Mouse (Mus musculus): ENCODE results near the gene Nbl1.

GRCm38 (mm10) chr4:139034942-139035341 lies 57.9 kb downstream of the Nbl1 start:
- no peak for TF ChIP-seq CTCF (IDR thresholded peaks at IDR 0.05)
- no peak for TF ChIP-seq EP300 (IDR thresholded peaks at IDR 0.05)
